ENCODE assay signal across 20 mouse cellular contexts in genomic region chr17:73440798-73441197, GRCm38 (mm10). TPM values are rescaled to one million over a fixed set of nuclear protein-coding genes. Genes with fewer than 3 reads are reported as not detected.
"Had no signal": no experiment of that assay in that cellular context is flagged by ENCODE, and none has a peak within 500 bp of the region (broad histone marks: within the 10 kb centered on the region; RNA-seq: fewer than 3 reads in every experiment).

No protein-coding gene starts in this region.

- H3K9me3 ChIP-seq: lung, embryonic 15.5 days; megakaryocyte, embryonic 14.5 days; midbrain, embryonic 13.5 days; midbrain, embryonic 15.5 days; neural tube, embryonic 12.5 days; stomach, embryonic 15.5 days had no signal

- ATAC-seq: lung, postnatal 0 days; midbrain, embryonic 13.5 days; midbrain, embryonic 15.5 days had no signal

- H3K4me1 ChIP-seq: lung, embryonic 15.5 days; megakaryocyte, embryonic 14.5 days; midbrain, embryonic 13.5 days; midbrain, embryonic 15.5 days; neural tube, embryonic 12.5 days; stomach, embryonic 15.5 days had no signal

- H3K4me2 ChIP-seq: lung, embryonic 15.5 days; midbrain, embryonic 11.5 days; midbrain, embryonic 13.5 days; midbrain, embryonic 15.5 days; neural tube, embryonic 12.5 days; stomach, embryonic 15.5 days had no signal

- DNase-seq: lung, adult 2 months; lung, postnatal 14 days; lung, postnatal 36 days; right cerebral cortex, postnatal 14 days; spleen, adult 18-20 months; thymus, adult 2 months; thymus, postnatal 25 days; thymus, postnatal 4 days had no signal

- H3K9ac ChIP-seq: liver, embryonic 14.5 days; lung, embryonic 15.5 days; midbrain, embryonic 13.5 days; midbrain, embryonic 15.5 days; neural tube, embryonic 12.5 days; stomach, embryonic 15.5 days had no signal

- H3K27ac ChIP-seq: liver, embryonic 14.5 days; lung, embryonic 15.5 days; midbrain, embryonic 13.5 days; midbrain, embryonic 15.5 days; neural tube, embryonic 12.5 days; stomach, embryonic 15.5 days; stomach, postnatal 0 days had no signal

- H3K27me3 ChIP-seq: lung, embryonic 15.5 days; megakaryocyte, embryonic 14.5 days; midbrain, embryonic 13.5 days; midbrain, embryonic 15.5 days; neural tube, embryonic 12.5 days; stomach, embryonic 15.5 days had no signal

- H3K36me3 ChIP-seq: lung, embryonic 15.5 days; midbrain, embryonic 13.5 days; midbrain, embryonic 15.5 days; neural tube, embryonic 12.5 days; stomach, embryonic 15.5 days had no signal

- H3K4me3 ChIP-seq: lung, embryonic 15.5 days; megakaryocyte, embryonic 14.5 days; midbrain, embryonic 13.5 days; midbrain, embryonic 15.5 days; neural tube, embryonic 12.5 days; stomach, embryonic 15.5 days had no signal

RNA-seq across cellular contexts. Expression of gene Capn13, which starts 40.1 kb away (rescaled TPM):
- total RNA-seq: midbrain, postnatal 0 days had no signal
- polyA plus RNA-seq: liver, embryonic 16.5 days; lung, embryonic 15.5 days; lung, postnatal 0 days; midbrain, embryonic 11.5 days; midbrain, embryonic 15.5 days; neural tube, embryonic 12.5 days had no signal
